Mouse (Mus musculus): ENCODE results near the gene Ppp6r3.
A peak's percentile ranks its signal among the peaks of the same experiment; 100 is the strongest.
"Not testable (repeated sequence)": the region's sequence is repeated elsewhere in the genome, so short reads cannot be mapped to it uniquely, and the experiment has no call there.

Ppp6r3 gene

DNA sequence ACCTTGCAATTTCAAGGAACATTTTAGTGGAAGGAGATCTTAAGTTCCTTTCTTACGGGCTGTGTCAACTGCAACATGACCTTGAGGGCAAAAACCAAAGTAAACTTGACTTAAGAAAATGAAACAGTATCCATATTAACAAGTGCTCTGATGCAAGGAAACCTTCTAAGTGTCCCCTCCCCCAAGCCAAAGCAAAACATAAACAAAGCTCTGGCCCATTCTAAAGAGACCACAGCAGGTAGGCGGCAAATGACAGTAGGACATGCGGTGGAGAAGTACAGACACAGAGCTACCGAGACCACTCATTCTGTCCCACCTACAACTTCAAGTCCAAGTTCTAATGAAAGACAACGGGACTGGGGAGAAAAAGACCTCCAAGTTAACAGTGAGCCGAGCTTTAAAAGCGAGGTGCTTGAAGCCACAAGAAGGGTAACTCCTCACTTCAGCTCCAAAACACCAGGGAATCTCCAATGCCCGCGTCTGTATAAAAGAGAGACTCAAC is 905 bp downstream of the Ppp6r3 start:
- peak in 1 of 2 experiments; percentile 17 for DNase-seq

GRCm38 (mm10) chr19:3564309-3564708 is 11.2 kb downstream of the Ppp6r3 start:
- DNase-seq: peak; percentile 42 to 46

GRCm38 (mm10) chr19:3562752-3563151 is 12.8 kb downstream of the Ppp6r3 start:
- peak in 1 of 2 experiments; percentile 31 for DNase-seq

GRCm38 (mm10) chr19:3562298-3562697 is 13.3 kb downstream of the Ppp6r3 start:
- no peak for DNase-seq

DNA sequence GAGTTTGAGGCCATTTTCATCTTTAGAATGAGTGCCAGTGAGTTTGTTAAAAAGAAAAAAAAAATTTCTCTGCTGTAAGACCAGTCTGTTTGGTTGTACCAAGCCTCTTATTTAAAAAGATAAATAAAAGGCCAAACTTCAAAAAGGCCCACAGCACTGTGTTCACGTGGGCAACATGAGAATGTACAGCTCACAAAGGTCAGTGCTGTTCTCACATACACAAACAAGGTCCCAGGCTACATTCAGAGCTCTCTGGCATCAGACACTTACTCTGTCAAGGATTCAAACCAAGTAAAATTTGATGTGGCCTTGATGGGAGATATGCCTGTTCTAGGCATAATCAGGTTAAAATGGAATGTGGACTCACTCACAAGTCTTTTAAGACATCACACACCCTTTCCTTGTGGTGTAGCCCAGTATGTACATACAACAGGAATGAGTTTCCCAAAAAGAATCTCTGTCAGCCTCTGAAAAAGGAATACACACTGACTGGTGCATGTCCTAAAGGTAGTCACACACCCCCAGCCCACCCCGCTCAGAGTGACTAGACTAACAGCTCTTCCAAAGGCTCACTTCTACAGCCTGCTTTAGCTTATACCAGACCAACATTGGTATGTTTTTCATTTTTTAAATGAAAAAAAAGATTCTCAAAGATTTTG is 19.3 kb downstream of the Ppp6r3 start:
- DNase-seq: no peak

DNA sequence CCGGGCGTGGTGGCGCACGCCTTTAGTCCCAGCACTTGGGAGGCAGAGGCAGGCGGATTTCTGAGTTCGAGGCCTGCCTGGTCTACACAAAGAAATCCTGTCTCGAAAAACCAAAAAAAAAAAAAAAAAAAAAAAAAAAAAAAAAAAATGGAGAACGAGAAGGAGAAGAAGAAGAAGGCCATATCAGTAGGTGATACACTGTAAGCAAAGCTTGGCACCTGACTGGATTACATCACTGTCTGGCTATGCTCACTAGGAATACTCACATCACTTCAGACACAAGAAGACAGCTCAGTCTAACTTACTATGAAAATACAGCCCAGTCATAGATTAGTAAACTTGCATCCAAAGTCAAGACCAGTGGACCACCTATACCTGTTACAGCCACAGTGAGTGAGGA is 20.8 kb downstream of the Ppp6r3 start:
- DNase-seq: no peak

DNA sequence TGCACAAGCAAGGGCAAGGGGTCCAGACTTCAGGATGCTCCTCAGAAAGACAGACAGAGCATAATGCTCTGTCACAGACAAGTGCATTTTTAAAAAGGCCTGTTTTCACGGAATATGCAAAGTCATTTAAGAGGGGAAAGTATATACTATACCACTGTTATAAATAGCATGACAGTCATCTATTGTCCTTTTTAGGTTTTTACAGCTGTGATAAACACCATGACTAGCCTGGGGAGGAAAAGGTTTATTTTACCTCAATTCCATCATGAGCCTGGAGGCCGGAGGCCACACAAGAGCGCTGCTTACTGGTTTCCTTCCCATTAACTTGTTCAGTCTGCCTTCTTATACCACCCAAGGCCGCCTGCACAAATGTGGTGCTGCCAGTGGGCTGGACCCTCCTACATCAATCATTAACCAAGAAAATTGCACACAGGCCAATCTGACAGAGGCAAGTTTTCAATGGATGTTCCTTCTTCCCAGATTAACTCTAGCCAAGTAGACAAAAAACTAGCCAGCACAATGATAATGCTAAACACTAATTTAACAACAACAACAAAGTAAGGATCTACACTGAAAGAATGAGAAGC is 23.9 kb downstream of the Ppp6r3 start:
- DNase-seq: peak; percentile 68 to 79

DNA sequence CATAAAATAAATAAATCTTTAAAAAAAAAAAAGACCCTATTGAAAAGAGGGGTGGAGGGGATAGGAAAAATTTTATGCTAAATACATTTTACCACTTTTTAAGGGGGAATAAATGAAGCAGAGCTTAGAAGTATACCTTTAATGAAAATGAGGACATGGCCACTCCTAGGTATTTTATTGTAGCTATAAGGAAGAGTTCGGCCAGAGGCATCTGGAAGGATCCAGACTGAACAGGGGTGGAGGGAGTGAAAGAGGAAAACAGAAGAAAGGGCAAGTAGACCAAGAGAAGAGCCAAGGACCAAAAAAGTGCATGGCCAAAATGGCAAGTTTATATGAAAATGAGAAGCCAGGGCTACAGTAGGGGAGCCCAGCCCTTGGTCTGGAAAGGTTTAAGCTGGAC is 25.4 kb downstream of the Ppp6r3 start:
- DNase-seq: no peak

DNA sequence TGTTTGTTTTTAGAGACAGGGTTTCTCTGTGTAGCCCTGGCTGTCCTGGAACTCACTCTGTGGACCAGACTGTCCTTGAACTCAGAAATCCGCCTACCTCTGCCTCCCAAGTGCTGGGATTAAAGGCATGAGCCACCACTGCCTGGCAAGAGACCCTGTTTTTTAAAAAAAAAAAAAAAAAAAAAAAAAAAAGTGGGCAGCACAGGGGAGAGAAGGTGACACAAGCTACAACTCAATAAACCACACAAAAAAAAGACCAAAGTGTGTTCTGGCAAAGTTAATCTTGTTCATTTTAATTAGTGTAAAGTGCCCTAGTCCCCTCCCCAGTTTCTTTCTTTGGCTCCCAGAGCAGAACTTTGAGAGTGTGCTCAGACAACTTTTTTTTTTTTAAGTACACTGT is 26.3 kb downstream of the Ppp6r3 start:
- DNase-seq: no peak

- DNase-seq: no peak
These were observed 27.2 kb downstream of the Ppp6r3 start for GRCm38 (mm10) chr19:3548311-3548710.

- DNase-seq: no peak
These were observed 30.6 kb downstream of the Ppp6r3 start for GRCm38 (mm10) chr19:3544995-3545394.

DNA sequence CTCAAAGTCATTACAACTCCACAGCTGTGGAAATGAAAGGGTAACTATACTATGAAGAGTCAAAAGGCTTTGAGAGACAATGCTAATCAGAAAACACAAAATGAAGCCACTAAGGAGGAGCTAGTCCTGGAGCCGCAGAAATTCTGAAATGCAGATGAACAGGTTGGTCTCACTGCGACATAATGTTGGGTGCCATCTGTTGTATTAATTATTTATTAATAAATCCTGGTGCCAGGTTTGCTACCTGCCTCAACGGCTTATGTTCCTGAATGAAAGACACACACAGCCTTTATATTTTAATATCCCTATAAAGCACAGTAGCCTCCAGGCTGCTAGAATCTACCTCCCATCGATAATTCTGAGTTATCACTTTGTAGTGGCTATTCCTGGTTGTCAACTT is 33.0 kb downstream of the Ppp6r3 start:
- no peak for DNase-seq

DNA sequence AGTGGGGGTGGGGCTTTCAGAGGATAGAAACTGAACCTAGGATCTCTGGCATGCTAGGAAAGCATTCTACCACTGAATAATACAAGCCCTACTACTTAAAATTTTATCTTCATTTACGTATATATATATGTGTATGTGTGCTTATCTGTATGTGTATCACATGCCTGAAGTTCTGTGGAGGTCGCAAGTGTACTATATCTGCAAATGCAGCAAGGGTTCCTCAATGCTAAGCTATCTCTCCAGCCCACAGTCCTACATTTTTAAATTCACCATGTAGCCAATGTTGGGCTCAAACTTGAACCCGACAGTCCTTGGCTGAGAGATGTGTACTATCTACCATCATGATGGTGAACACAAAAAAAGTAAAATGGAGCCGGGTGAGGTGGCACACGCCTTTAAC is 34.6 kb downstream of the Ppp6r3 start:
- no peak for DNase-seq

GRCm38 (mm10) chr19:3540254-3540653 is 35.3 kb downstream of the Ppp6r3 start:
- no peak for DNase-seq

- peak; percentile 52 to 75 for DNase-seq
These were observed 36.1 kb downstream of the Ppp6r3 start for GRCm38 (mm10) chr19:3539456-3539855.

- DNase-seq: no peak
These were observed 37.9 kb downstream of the Ppp6r3 start for GRCm38 (mm10) chr19:3537658-3538057.

DNA sequence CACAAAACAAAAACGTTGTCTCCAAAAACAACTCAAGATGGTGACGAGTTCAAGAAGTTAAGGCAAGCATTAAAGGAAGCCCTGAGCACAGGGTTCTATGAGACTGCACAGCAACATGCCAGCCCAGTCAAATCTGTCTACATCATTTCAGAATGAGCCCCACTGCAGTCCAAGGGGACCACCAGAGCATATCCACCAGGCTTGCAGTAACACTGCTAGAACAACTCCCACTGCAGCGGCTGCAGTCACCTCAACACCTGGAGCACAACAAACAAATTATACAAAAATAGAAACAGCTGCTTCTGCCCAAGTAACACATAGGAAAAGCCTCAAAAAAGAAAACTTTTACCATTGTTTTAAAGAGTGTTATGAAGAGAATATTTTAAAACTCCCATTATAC is 40.6 kb downstream of the Ppp6r3 start:
- DNase-seq: no peak

GRCm38 (mm10) chr19:3533266-3533966 is 42.1 kb downstream of the Ppp6r3 start:
- not testable (repeated sequence) for DNase-seq

- DNase-seq: no peak
These were observed 42.8 kb downstream of the Ppp6r3 start for GRCm38 (mm10) chr19:3532717-3533260.

DNA sequence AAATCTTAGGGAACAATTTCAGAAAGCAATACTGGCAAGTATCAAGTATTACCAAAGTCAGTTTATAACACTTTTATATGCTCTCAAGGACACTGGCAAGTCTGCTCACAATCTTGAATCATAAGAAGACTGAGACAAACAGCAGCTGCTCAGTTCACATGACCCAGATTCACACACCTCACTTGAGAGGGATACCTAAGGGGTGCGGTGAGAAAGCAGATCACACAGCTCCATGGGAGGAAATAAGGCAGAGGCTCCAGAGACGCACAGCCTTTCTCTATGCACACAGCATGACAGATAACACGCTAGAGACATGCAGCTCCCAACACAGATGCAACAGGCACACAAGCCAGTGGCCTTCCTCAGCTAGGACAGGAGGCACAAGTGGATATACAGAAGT is 45.8 kb downstream of the Ppp6r3 start:
- DNase-seq: no peak

- DNase-seq: no peak
These were observed 46.9 kb downstream of the Ppp6r3 start for GRCm38 (mm10) chr19:3528646-3529045.

DNA sequence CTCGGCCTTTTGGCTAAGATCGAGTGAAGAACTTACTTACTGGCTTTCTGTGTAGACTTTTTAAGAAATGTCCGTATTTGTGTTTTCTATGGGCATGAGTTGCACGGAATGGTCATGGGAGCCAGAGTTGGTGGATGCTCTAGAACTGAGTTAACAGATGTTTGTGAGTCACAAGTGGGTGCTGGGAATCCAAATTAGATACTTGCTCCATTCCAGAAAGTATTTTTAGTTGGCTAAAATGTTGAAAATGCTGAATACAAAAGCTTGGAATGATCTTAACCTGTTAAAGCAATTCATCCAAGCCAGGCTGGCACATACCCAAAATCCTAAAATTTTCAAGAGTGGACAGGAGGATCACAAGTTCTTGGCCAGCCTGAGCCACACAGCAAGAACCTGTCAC is 48.0 kb downstream of the Ppp6r3 start:
- no peak for DNase-seq

- no peak for DNase-seq
These were observed 55.9 kb downstream of the Ppp6r3 start for GRCm38 (mm10) chr19:3519471-3520169.

Data from kidney, postnatal 25 days (tissue).